Mouse (Mus musculus): ENCODE measurements around the gene 2310034G01Rik. TPM values are rescaled to one million over a fixed set of nuclear protein-coding genes. Genes with fewer than 3 reads are reported as not detected.

Gene 2310034G01Rik
- total and polyA plus RNA-seq, 3 experiments: 0.50 to 0.95 TPM; not detected in 1

DNA sequence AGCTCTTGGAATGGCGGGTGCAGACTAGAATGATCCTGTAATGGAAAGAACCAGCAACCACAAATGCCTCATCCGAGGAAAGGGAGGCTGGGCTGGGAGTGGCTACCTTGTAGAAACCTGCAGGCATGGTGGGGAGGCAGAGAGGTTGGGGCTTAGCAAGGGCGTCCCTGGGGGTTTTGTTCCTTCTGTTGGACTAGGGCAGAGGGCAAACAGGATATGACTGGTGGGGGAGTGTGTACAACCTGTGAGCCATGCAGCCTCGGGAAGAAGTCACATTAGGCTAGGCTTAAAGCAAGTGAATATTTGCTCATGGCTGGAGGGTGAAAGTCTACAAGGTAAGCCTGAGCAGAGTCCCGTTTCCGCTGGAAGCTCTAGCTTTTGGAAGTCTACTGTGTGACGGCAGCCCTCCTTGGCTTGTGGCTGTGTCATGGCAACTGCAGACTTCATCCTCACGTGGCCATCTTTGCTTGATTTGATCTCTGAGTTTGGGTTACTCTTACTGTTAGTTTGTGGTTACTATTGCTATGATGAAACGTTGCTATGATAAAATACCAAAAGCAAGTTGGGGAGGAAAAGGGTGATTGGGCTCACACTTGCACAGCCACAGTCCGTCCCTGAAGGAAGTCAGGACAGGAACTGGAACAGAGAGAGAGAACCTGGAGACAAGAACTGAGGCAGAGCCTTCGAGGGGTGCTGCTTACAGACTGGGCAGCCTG lies 13.3 kb upstream of the 2310034G01Rik start:
- Histone ChIP-seq H3K4me1 (ENCODE audit: control insufficient read depth in 1 of 2, insufficient read depth in 2 of 2, low read length in 2 of 2) (0 out of 4 replicates have a peak, but pooled peaks cover 0 to under 1% of the 10 kb centered on the region in 2 experiments), H3K36me3 (ENCODE audit: control insufficient read depth in 1 of 2, insufficient read depth in 2 of 2, low read length in 2 of 2) (no peaks in the 10 kb centered on the region), H3K27ac (ENCODE audit: control insufficient read depth, low read depth, low read length) (no peak overlapping the region), H3K9me3 (replicated peaks; ENCODE audit: insufficient read depth, low read length) (no peaks in the 10 kb centered on the region), H3K79me2 (ENCODE audit: control insufficient read depth, insufficient read depth, low read length, poor library complexity) (no peaks in the 10 kb centered on the region), H3K27me3 (ENCODE audit: control insufficient read depth in 1 of 2, insufficient read depth in 2 of 2, low read length in 2 of 2) (no peaks in the 10 kb centered on the region), H3K4me3 (ENCODE audit: control insufficient read depth in 1 of 2, insufficient read depth in 1 of 2, low read depth in 2 of 2, low read length in 2 of 2) (no peak overlapping the region), H3K9ac (ENCODE audit: control insufficient read depth, low read depth, low read length, poor library complexity, severe bottlenecking) (no peak overlapping the region)
- TF ChIP-seq GATA1 (IDR thresholded peaks at IDR 0.05; ENCODE audit: low read depth, low read length) (no peak), ZC3H11A (IDR thresholded peaks at IDR 0.05; ENCODE audit: low read depth, low read length) (no peak)
- no peak for DNase-seq (ENCODE audit: low read depth, low spot score)

DNA sequence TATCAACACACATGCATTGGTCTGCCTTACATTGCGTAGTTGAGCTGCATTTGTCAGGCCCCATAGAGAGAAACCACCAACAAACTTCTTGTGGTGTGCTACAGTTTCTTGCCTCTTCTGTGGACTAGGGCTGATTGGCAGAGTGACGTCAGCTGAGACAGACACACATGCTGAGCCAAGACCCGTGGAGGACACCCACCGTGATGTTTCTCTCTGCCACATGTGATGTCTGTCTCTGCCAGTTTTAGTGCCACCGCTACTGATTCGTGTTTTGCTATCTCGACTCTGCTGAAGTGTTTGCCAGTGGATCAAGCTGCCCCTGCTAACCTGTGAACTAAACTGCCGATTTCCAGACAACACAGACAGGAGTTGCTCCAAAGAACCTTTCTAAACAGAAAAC lies 12.0 kb upstream of the 2310034G01Rik start:
- H3K27me3 ChIP-seq (ENCODE audit: control insufficient read depth in 1 of 2, insufficient read depth in 2 of 2, low read length in 2 of 2): no peaks in the 10 kb centered on the region
- TF ChIP-seq CHD1 (IDR thresholded peaks at IDR 0.05; ENCODE audit: low read depth, low read length) (no peak), MAFK (IDR thresholded peaks at IDR 0.05; ENCODE audit: borderline replicate concordance, low read depth, low read length) (no peak), BHLHE40 (IDR thresholded peaks at IDR 0.05; ENCODE audit: borderline replicate concordance, low read depth, low read length) (no peak), TBP (IDR thresholded peaks at IDR 0.05; ENCODE audit: low read depth, low read length) (no peak), GATA1 (IDR thresholded peaks at IDR 0.05; ENCODE audit: low read depth, low read length) (no peak), USF1 (IDR thresholded peaks at IDR 0.05; ENCODE audit: low read depth, low read length) (no peak), GABPA (IDR thresholded peaks at IDR 0.05; ENCODE audit: low read depth, low read length) (no peak), UBTF (IDR thresholded peaks at IDR 0.05; ENCODE audit: borderline replicate concordance, insufficient read depth, low read depth, low read length) (no peak), RAD21 (IDR thresholded peaks at IDR 0.05; ENCODE audit: low read depth, low read length) (no peak), MEF2A (IDR thresholded peaks at IDR 0.05; ENCODE audit: extremely low read depth, insufficient replicate concordance, low read depth, low read length, poor library complexity, severe bottlenecking) (no peak), ZKSCAN1 (IDR thresholded peaks at IDR 0.05; ENCODE audit: low read depth, low read length) (no peak), ETS1 (IDR thresholded peaks at IDR 0.05; ENCODE audit: low read depth, low read length) (no peak), POLR2AphosphoS2 (IDR thresholded peaks at IDR 0.05; ENCODE audit: low read length) (no peak), MYC (IDR thresholded peaks at IDR 0.05; ENCODE audit: low read depth, low read length) (no peak), MXI1 (IDR thresholded peaks at IDR 0.05; ENCODE audit: low read depth, low read length) (no peak), TAL1 (IDR thresholded peaks at IDR 0.05; ENCODE audit: low read length) (no peak), USF2 (IDR thresholded peaks at IDR 0.05; ENCODE audit: borderline replicate concordance in 1 of 2, insufficient read depth in 1 of 2, low read depth in 1 of 2, low read length in 2 of 2) (no peak), MAX (IDR thresholded peaks at IDR 0.05; ENCODE audit: low read length) (no peak), KAT2A (conservative IDR thresholded peaks at IDR 0.05; ENCODE audit: low read depth, low read length) (no peak)
- no peak overlapping the region for H3K27ac ChIP-seq (ENCODE audit: control insufficient read depth, low read depth, low read length)
- no peak for DNase-seq (ENCODE audit: low read depth, low spot score)
- peaks cover 0 to 5% of the 10 kb centered on the region in 2 experiments; a peak in 2 of 4 replicates for H3K36me3 ChIP-seq (ENCODE audit: control insufficient read depth in 1 of 2, insufficient read depth in 2 of 2, low read length in 2 of 2)
- no peak overlapping the region for H3K4me3 ChIP-seq (ENCODE audit: control insufficient read depth in 1 of 2, insufficient read depth in 1 of 2, low read depth in 2 of 2, low read length in 2 of 2)
- H3K4me1 ChIP-seq (ENCODE audit: control insufficient read depth in 1 of 2, insufficient read depth in 2 of 2, low read length in 2 of 2): peaks cover 5 to 10% of the 10 kb centered on the region in 2 experiments; a peak in 3 of 4 replicates
- no peak overlapping the region for H3K9ac ChIP-seq (ENCODE audit: control insufficient read depth, low read depth, low read length, poor library complexity, severe bottlenecking)
- no peaks in the 10 kb centered on the region for H3K9me3 ChIP-seq (replicated peaks; ENCODE audit: insufficient read depth, low read length)
- no peaks in the 10 kb centered on the region for H3K79me2 ChIP-seq (ENCODE audit: control insufficient read depth, insufficient read depth, low read length, poor library complexity)

All from MEL (cell line).